Mouse (Mus musculus): ENCODE measurements around the gene Kidins220. TPM values are rescaled to one million over a fixed set of nuclear protein-coding genes. Genes with fewer than 3 reads are reported as not detected.

Kidins220 gene
- 100 to 1,000 TPM; 305 to 349 TPM for total RNA-seq (2021)

GRCm38 (mm10) chr12:24974446-24975114 is at the start of gene Kidins220:
Gene Kidins220, plus strand, starts transcription at chr12:24974925.
- DNase-seq (ENCODE audit: extremely low spot score in 1 of 2, low spot score in 1 of 2): peak; percentile 94 to 95

GRCm38 (mm10) chr12:24925276-24925675 is 49.4 kb upstream of the Kidins220 start:
- DNase-seq (ENCODE audit: extremely low spot score in 1 of 2, low spot score in 1 of 2): no peak

- DNase-seq (ENCODE audit: extremely low spot score in 1 of 2, low spot score in 1 of 2): no peak
These were observed 49.0 kb upstream of the Kidins220 start for GRCm38 (mm10) chr12:24925684-24926083.

DNA sequence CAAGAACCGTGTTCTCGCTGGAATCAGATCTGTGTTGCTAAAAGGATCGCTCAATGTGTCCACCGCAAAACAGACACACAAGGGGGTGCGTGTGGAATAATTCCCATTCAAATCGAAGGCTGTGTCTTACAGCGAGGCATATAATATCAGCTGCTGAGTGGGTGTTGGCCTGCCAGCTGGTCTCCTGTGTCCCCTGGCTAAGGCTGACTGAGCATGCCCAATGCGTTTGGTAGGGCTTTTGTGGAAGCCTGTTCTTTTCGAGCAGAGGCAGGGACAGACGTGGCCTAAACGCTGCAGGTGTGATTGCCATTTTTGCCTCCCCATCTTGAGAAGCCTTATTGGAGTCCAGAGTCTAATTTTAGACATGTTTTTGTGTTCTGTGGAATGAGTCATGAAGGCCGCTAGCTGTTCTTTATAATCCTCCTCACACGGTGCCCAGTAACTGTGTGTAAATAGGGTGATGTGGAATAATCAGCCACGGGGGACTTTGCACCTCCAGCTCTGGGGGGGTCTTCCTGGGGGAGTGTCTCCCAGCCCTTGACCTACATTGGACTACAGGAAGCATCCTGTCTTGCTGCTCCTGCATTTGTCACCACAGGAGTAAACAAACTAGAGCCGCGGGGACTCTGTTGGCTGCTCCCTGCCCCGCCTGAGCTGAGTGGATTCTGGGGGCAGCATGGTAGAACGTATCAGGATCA is 46.5 kb upstream of the Kidins220 start:
- peak; percentile 49 to 60 for DNase-seq (ENCODE audit: extremely low spot score in 1 of 2, low spot score in 1 of 2)

DNA sequence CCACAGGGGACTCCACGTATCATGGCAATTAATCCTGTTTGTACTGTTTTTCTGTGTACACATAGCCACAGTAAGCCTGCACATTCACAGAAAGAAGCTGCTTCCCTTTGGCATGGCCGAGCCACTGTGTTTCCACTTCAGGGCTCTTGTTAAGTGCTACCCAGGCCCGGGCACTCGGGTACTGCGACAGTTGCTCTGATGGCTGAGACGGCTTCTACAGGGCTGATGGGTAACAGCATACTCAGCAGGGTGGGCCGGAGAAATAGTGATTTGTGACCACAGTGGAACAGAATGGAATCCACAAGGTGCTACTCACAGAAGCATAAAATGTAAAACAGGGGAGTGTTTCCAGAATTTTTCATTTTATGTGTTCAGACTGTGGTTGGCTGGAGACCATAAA is 45.7 kb upstream of the Kidins220 start:
- DNase-seq (ENCODE audit: extremely low spot score in 1 of 2, low spot score in 1 of 2): no peak

GRCm38 (mm10) chr12:24930760-24931159 is 44.0 kb upstream of the Kidins220 start:
- DNase-seq (ENCODE audit: extremely low spot score in 1 of 2, low spot score in 1 of 2): no peak

- DNase-seq (ENCODE audit: extremely low spot score in 1 of 2, low spot score in 1 of 2): no peak
These were observed 42.6 kb upstream of the Kidins220 start for GRCm38 (mm10) chr12:24932120-24932519.

DNA sequence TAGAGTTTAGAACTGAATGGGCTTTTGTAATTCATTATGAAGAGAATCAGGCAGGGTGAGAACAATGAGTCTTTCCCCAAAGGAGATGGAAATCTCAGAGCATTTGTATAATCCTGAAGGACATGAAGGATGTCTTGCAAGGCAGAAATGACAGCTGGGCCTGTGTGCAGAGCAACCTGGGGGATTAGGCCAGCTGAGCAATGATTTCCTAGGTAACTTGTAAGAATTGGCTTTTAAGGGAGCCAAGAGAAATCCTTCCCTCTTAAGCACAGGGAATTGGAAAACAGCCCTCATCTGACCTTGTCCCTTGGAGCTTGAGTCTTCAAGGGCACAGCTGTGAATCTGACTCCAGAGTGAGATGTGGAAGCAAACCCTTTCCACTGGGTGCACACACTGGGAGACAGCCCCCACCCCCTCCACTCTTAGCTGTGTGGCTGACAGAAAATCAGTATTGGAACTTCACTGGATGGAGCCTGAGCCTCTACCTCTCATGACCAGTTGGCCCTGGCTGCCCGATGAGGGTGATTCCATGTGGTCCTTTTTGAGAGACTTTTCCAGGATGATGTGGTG is 41.4 kb upstream of the Kidins220 start:
- DNase-seq (ENCODE audit: extremely low spot score in 1 of 2, low spot score in 1 of 2): no peak

DNA sequence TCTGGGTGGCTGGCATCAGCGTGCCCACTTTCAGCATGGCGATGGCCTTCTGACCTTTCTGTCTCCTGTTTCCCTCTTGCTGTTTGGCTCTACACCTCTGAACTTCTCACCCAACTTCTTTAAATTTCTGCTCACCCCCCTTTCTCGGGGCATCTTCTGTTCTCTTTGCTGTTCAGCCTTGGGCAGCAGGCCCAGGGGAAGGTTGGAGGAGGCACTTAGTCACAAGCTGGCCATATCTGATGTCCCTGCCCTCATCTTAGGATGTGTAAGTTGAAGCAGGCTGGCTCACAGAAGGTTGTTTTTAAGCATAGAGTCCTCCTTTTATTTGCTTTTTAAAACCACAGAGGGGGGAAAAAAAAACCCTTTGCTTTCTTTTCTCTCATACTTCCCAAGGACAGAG is 40.7 kb upstream of the Kidins220 start:
- no peak for DNase-seq (ENCODE audit: extremely low spot score in 1 of 2, low spot score in 1 of 2)

DNA sequence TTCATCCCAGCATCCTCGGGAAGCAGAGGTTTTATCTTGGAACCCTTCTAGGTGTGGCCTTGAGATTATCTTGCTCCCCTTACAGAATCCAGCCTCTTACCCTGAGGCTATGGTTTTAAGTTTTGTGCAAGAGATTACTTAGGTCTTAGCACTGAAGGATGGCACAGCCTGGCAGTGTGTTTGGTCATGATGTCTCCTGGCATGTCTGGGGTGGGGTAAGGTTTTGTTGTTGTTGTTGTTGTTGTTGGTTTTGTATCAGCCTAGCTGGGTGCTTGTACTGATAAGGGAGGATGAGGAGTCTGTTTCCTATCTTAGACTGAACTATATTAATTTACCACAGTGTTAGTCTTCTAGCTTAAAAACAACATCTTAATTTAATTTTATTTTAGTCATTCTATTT is 38.4 kb upstream of the Kidins220 start:
- DNase-seq (ENCODE audit: extremely low spot score in 1 of 2, low spot score in 1 of 2): no peak

DNA sequence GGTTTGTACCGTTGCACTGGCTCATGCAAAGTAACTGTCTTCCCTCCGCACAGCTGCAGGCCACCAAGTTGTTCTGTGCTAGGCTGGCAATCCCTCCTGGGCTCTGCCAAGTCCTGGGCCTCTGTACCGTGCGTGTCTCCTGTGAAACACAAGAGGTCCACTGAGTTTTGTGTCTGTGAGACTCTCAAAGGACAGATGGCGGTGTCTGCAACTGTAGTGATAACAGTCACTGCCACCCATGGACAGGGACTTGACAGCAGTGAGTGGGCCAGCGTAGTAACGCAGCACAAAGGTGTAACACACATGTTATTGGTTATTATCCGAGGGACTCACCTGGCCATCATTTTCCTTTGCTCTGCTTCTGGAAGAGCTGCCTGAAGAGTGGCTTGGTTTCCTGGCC is 35.4 kb upstream of the Kidins220 start:
- DNase-seq (ENCODE audit: extremely low spot score in 1 of 2, low spot score in 1 of 2): no peak

GRCm38 (mm10) chr12:24942619-24943287 is 32.0 kb upstream of the Kidins220 start:
- no peak for DNase-seq (ENCODE audit: extremely low spot score in 1 of 2, low spot score in 1 of 2)

GRCm38 (mm10) chr12:24943427-24943826 is 31.3 kb upstream of the Kidins220 start:
- no peak for DNase-seq (ENCODE audit: extremely low spot score in 1 of 2, low spot score in 1 of 2)

- DNase-seq (ENCODE audit: extremely low spot score in 1 of 2, low spot score in 1 of 2): no peak
These were observed 30.1 kb upstream of the Kidins220 start for GRCm38 (mm10) chr12:24944597-24944996.

- DNase-seq (ENCODE audit: extremely low spot score in 1 of 2, low spot score in 1 of 2): no peak
These were observed 27.7 kb upstream of the Kidins220 start for GRCm38 (mm10) chr12:24947065-24947464.

- no peak for DNase-seq (ENCODE audit: extremely low spot score in 1 of 2, low spot score in 1 of 2)
These were observed 26.4 kb upstream of the Kidins220 start for GRCm38 (mm10) chr12:24948344-24948743.

- no peak for DNase-seq (ENCODE audit: extremely low spot score in 1 of 2, low spot score in 1 of 2)
These were observed 24.2 kb upstream of the Kidins220 start for GRCm38 (mm10) chr12:24950376-24951046.

DNA sequence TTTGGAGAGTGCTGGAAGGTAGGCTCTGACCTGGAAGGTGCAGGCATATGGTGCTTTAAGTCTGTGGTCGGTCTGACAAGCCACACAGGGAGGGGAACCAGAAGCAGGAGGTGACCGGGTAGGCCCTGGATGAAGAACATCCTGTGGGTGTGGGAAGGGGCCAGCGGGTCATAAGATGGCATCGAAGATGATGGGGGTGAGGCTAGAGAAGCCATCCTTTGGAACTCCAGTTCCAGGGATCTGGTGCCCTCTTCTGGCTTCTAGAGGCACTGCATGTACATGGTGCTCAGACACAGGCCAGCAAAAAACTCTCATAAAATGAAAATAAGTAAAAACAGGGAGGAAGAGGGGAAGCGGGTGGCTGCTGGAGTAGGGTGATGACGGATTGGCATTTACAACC is 22.6 kb upstream of the Kidins220 start:
- DNase-seq (ENCODE audit: extremely low spot score in 1 of 2, low spot score in 1 of 2): peak in 1 of 2 experiments; percentile 75

GRCm38 (mm10) chr12:24955137-24955536 is 19.6 kb upstream of the Kidins220 start:
- no peak for DNase-seq (ENCODE audit: extremely low spot score in 1 of 2, low spot score in 1 of 2)

DNA sequence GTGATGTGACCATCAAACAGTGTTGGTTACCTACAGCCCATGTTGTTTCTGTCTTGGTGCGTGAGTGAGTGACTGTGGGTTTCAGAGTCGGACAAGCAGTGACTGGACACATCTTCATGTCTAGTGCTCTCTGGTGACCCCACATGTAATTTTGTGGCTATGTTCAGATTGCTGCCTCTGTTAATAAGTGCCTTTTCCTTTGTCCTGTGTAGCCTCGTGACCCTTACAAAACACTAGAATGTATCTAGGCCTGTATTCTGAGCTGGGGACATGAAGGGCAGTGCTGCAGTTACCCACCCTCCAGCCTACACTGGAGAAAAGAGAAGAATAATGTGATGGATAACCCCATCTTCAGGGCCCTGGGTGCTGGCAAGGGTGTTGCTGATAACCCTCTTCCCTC is 16.2 kb upstream of the Kidins220 start:
- DNase-seq (ENCODE audit: extremely low spot score in 1 of 2, low spot score in 1 of 2): no peak

DNA sequence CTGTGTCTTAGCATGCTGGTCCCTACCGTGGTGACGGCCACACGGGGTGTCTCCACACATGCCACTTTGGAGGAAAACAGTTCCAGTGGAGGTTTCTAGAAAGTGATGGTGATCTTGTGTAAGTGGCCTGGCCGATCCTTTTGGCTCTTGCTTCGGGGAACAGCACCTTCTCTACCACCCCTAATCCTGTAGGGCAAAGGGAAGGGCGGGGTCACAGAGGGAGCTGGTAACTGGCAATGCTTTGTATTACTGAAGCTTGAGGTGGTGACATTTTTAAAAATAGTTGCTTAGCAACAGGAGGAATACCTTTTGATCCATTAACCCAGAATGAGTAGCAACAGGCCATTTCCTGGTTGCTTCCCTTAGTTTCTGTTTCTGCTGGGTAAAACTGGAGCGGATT is 12.9 kb upstream of the Kidins220 start:
- no peak for DNase-seq (ENCODE audit: extremely low spot score in 1 of 2, low spot score in 1 of 2)

All from layer of hippocampus, postnatal 25 days (tissue).